Mouse (Mus musculus) C2C12 (cell line): ENCODE results near the gene Nuak2.

Experiments
- CEBPB ChIP-seq: IDR thresholded peaks from one replicate; pipeline ENCODE4 v1.6.1; 2011; ENCODE audit warnings: low read depth, mild to moderate bottlenecking, control low read depth, moderate library complexity
- CTCF ChIP-seq: IDR thresholded peaks from one replicate; pipeline ENCODE4 v1.5.1; 2011; ENCODE audit not compliant: control insufficient read depth, insufficient read depth, insufficient read length
- MAX ChIP-seq: IDR thresholded peaks from one replicate; pipeline ENCODE4 v1.6.1; 2011; ENCODE audit warnings: mild to moderate bottlenecking, control low read depth
- MYOD1 ChIP-seq: IDR thresholded peaks from one replicate; pipeline ENCODE4 v1.6.1; 2011; ENCODE audit warnings: low read depth; ENCODE audit not compliant: control insufficient read depth, insufficient read length
- USF1 ChIP-seq: IDR thresholded peaks from one replicate; pipeline ENCODE4 v1.6.1; 2011; ENCODE audit warnings: low read depth, mild to moderate bottlenecking, control low read depth, moderate library complexity

DNA sequence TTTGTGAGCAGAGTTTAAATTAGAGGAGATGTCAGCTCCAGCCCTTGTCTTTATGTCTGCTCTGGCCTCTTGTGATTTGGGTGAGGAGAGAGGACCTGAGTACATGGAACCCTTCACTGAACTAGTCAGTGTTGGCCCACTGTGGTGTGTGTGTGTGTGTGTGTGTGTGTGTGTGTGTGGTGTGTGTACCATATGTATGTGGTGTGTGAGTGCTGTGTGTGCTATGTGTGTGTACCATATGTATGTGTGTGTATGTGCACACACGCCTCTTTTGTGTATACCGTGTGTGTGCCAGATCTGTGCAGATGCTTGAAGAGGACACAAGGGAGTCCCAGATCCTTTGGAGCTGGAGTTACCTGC is 33.8 kb upstream of the Nuak2 start:
- no peak for TF ChIP-seq CTCF
- TF ChIP-seq MYOD1: no peak
- no peak for TF ChIP-seq USF1
- no peak for TF ChIP-seq CEBPB
- no peak for TF ChIP-seq MAX
